Mouse (Mus musculus) Patski (cell line): ENCODE data around the gene Klf6. TPM values are rescaled to one million over a fixed set of nuclear protein-coding genes. Genes with fewer than 3 reads are reported as not detected.
A peak's percentile ranks its signal among the peaks of the same experiment; 100 is the strongest.

ENCODE experiments used
- ATAC-seq: fragments of 100-300 bp; one replicate; pipeline ENCODE4 v1.8.0; 2021
- CTCF ChIA-PET: fragments of 350-600 bp; sonication (Branson Sonifier 250); formaldehyde crosslinking; loops from one replicate; lab custom pipeline; 2022; ENCODE audit warnings: inconsistent platforms; lab: Charles Lee
- POLR2A ChIA-PET: fragments of 350-600 bp; sonication (Branson Sonifier 250); formaldehyde crosslinking; loops from one replicate; lab custom pipeline; 2022; ENCODE audit warnings: antibody characterized with exemption, inconsistent platforms; lab: Charles Lee
- DNase-seq: peaks from one replicate; pipeline ENCODE4 v3.0.0-alpha.2; 2011; ENCODE audit warnings: low read depth, low spot score
- H3K27me3 ChIP-seq: fragments of 371-371 bp; one replicate; pipeline ENCODE4 v1.5.1; 2021
- CTCF ChIP-seq: fragments of 100-300 bp; IDR thresholded peaks from one replicate; pipeline ENCODE4 v1.5.1; 2021
- in situ Hi-C: fragments of 300-500 bp; cut with MboI; formaldehyde crosslinking; loops from 3 replicates; pipeline ENCODE4 v1.11.1; 2018; ENCODE audit warnings: low pct_unique_long_range_greater_than_20kb, mixed read lengths
- polyA plus RNA-seq: library from polyadenylated mRNA; unstranded; gene quantifications from one replicate; pipeline ENCODE4 v1.2.3, GENCODE M21; 2021

The Klf6 gene
- polyA plus RNA-seq, 1 experiment from 2014 or later = 98.7 TPM

GRCm38 (mm10) chr13:5870382-5871272, 9.3 kb downstream of the Klf6 start:
- DNase-seq = no peak
- no peak for TF ChIP-seq CTCF
- peak; percentile 41 for ATAC-seq
- no peaks in the 10 kb centered on the region for H3K27me3 ChIP-seq
- ChIA-PET CTCF (interaction anchor here (0.9 kb wide), 1 partner anchor 9 kb away, joined by 3 read pairs; no protein-coding TSS in a partner anchor), POLR2A (interaction anchor here (0.6 kb wide), 3 partner anchors 36 to 157 kb away, joined by 4 to 5 read pairs (median 4); no protein-coding TSS in a partner anchor)
- in situ Hi-C loops = no loop called here

- ChIA-PET POLR2A (interaction anchor here (0.6 kb wide), 3 partner anchors 36 to 156 kb away, joined by 4 to 5 read pairs (median 4); no protein-coding TSS in a partner anchor), CTCF (no interaction called here)
- no peak for TF ChIP-seq CTCF
- ATAC-seq (no peak), DNase-seq (no peak)
- H3K27me3 ChIP-seq = no peaks in the 10 kb centered on the region
- in situ Hi-C loops = no loop called here
Observed at GRCm38 (mm10) chr13:5871414-5871813, 10.1 kb downstream of the Klf6 start.

- in situ Hi-C loops = no loop called here
- no peak for TF ChIP-seq CTCF
- CTCF ChIA-PET = no interaction called here
- ATAC-seq = no peak
- DNase-seq = no peak
- H3K27me3 ChIP-seq = no peaks in the 10 kb centered on the region
- POLR2A ChIA-PET = interaction anchor here (0.5 kb wide), 1 partner anchor 96 kb away, joined by 3 read pairs; no protein-coding TSS in a partner anchor
Observed at GRCm38 (mm10) chr13:5873681-5874080, 12.4 kb downstream of the Klf6 start.

- POLR2A ChIA-PET = no interaction called here
- in situ Hi-C loops = no loop called here
Observed at GRCm38 (mm10) chr13:5875478-5875877, 14.2 kb downstream of the Klf6 start.

GRCm38 (mm10) chr13:5878748-5879147, 17.5 kb downstream of the Klf6 start:
- H3K27me3 ChIP-seq = no peaks in the 10 kb centered on the region
- ATAC-seq = no peak
- no peak for DNase-seq
- no peak for TF ChIP-seq CTCF
- ChIA-PET CTCF (no interaction called here), POLR2A (no interaction called here)
- in situ Hi-C loops = no loop called here

More at GRCm38 (mm10) chr13:5875478-5875877, 14.2 kb downstream of the Klf6 start:
- TF ChIP-seq CTCF = no peak
- no peak for DNase-seq
- CTCF ChIA-PET = no interaction called here
- no peaks in the 10 kb centered on the region for H3K27me3 ChIP-seq
- no peak for ATAC-seq

- ATAC-seq = peak; percentile 39
- H3K27me3 ChIP-seq = no peaks in the 10 kb centered on the region
- TF ChIP-seq CTCF = no peak
- no peak for DNase-seq
- CTCF ChIA-PET = no interaction called here
- POLR2A ChIA-PET = no interaction called here
- in situ Hi-C loops = no loop called here
Observed at GRCm38 (mm10) chr13:5886810-5887209, 25.5 kb downstream of the Klf6 start.

GRCm38 (mm10) chr13:5888164-5888563, 26.9 kb downstream of the Klf6 start:
- POLR2A ChIA-PET = no interaction called here
- TF ChIP-seq CTCF = no peak
- DNase-seq (no peak), ATAC-seq (no peak)
- in situ Hi-C loops = no loop called here
- no peaks in the 10 kb centered on the region for H3K27me3 ChIP-seq
- CTCF ChIA-PET = no interaction called here

- TF ChIP-seq CTCF = no peak
- no peak for ATAC-seq
- in situ Hi-C loops = no loop called here
- no peaks in the 10 kb centered on the region for H3K27me3 ChIP-seq
- POLR2A ChIA-PET = no interaction called here
- DNase-seq = no peak
- CTCF ChIA-PET = no interaction called here
Observed at GRCm38 (mm10) chr13:5888731-5889130, 27.4 kb downstream of the Klf6 start.

- DNase-seq (no peak), ATAC-seq (no peak)
- POLR2A ChIA-PET = interaction anchor here (0.8 kb wide), 1 partner anchor 8 kb away, joined by 3 read pairs; no protein-coding TSS in a partner anchor
- H3K27me3 ChIP-seq = no peaks in the 10 kb centered on the region
- in situ Hi-C loops = loop anchor here (5.0 kb wide), 1 partner anchor 102 kb away; no protein-coding TSS in a partner anchor
- CTCF ChIA-PET = interaction anchor here (1.0 kb wide), 1 partner anchor 26 kb away, joined by 3 read pairs; no protein-coding TSS in a partner anchor
- TF ChIP-seq CTCF = no peak
Observed at GRCm38 (mm10) chr13:5890035-5890434, 28.8 kb downstream of the Klf6 start.

- H3K27me3 ChIP-seq = no peaks in the 10 kb centered on the region
- in situ Hi-C loops = loop anchor here (5.0 kb wide), 1 partner anchor 99 kb away; no protein-coding TSS in a partner anchor
- DNase-seq (peak; percentile 70), ATAC-seq (peak; percentile 96)
- ChIA-PET CTCF (interaction anchor here (1.4 kb wide), 1 partner anchor 32 kb away, joined by 3 read pairs; no protein-coding TSS in a partner anchor), POLR2A (interaction anchor here (0.7 kb wide), 1 partner anchor 57 kb away, joined by 5 read pairs; no protein-coding TSS in a partner anchor)
- TF ChIP-seq CTCF = peak; percentile 54
Observed at GRCm38 (mm10) chr13:5892684-5893447, 31.6 kb downstream of the Klf6 start.
